Mouse (Mus musculus) ovary, postnatal 10 days (tissue): Measurements from ENCODE around the gene Man1c1.

ENCODE experiments used
- DNase-seq: peaks from one replicate; pipeline ENCODE4 v3.0.0; 2022; ENCODE audit warnings: low spot score

The Man1c1 gene

GRCm38 (mm10) chr4:134579212-134579611, 124.9 kb downstream of the Man1c1 start:
- DNase-seq, result no peak

GRCm38 (mm10) chr4:134578407-134578806, 125.7 kb downstream of the Man1c1 start:
- DNase-seq, result no peak

GRCm38 (mm10) chr4:134577281-134577680, 126.8 kb downstream of the Man1c1 start:
- no peak for DNase-seq

DNA sequence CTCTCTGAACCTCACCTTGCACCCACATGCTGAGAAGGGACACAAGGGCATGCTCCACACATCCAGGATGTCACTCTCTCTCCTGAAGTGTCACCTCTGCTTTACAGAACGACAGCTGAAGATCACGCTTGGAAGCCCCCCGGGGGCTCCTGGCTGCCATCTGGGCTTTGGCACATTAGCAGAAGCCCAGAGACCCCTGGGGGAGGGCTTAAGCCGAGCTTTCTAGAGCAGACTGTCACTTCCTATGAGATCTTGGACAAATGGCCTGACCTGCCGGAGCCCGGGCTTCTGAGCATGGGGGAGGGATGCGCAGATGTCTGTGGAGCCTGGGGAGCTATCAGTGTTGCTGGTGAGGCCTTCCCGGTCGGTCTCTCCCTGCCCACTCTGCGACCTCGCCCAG, 128.6 kb downstream of the Man1c1 start:
- no peak for DNase-seq

DNA sequence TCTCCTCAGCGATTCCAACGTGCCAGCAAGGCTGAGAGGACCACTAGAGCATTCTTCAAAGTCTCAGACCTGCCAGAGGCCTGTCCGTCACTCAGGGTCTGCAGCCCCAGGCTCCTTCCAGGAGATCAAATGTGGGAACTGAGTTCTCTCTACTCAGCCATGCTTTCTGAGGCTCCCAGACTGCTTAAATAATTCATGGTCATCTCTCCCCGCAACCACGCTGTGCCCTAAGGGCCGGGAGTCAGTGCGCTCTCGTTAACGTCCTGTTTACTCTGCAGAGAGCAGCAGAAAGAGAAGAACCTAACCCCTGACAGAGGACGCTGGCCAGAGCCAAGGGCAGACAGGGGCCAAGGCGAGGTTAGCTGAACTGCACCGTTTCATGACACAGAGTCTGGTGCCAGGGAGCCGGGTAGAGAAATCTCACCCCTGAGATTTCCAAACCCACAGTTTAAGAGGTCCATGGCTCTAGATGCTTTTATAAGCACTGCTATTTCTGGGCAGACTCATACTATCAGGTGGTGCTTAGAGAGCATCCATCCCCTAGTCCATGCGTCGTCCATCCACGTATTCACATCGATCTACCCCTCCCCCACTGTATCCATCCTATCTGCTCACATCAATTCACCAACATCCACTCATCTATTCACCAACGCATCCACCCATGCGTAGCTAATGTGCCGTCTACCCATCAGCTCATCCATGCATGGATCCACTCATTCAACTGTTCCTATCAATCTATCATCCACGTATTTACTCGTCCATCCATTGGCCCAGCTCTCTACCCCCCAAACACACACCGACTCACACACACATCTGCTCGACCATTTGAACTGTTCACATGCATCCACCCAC, 131.4 kb downstream of the Man1c1 start:
- DNase-seq, result no peak

DNA sequence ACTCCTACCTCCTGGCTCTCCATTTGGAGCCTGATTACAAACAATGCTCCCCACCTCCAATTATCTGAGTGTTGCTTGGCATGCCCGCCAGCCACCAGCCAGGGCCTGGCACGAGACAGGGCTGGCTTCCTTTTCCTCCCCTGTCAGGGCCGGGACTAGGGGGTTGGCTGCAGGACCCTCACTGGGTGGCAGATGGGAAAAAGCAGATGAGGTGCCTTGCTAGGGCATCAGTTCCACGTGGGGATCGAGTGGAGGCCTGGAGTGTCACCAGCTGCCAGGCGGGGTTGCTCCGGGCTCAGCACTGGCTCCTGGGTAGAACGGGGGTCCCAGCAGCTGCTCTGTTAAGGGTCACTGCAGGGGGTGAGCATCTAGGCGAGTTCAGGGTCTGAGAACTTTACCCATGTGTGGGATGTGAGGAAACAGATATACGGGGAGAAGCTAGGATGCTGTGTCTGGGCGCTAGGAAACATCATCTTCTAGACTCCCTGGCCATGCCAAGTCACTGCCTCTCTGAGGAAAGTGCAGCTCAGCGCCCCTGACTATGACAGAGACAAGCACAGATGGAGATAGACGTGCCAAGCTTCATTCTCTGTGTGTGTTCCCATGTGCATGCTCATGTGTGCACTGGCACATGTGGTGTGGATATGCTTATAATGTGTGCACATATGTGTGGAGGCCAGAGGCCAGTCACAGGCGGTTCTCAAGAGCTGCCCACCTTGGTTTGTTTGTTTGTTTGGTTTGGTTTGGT, 133.2 kb downstream of the Man1c1 start:
- DNase-seq, result no peak

- DNase-seq, result no peak
These were observed 134.3 kb downstream of the Man1c1 start for GRCm38 (mm10) chr4:134569831-134570230.

DNA sequence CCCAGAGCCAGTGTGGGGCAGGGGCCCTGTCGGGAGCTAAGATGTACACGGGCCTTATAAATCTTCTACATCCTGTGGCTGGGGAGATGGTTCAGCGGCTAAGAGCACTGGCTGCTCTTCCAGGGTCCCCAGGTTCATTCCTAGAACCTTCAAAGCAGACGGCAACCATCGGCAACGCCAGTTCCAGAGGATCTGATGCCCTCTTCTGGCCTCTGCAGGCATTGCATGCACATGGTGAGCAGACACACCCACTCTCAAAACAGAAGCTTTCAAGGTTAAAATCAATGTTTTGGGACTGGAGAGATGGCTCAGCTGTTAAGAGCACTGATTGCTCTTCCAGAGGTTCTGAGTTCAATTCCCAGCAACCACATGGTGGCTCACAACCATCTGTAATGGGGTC, 134.9 kb downstream of the Man1c1 start:
- DNase-seq, result no peak

- no peak for DNase-seq
These were observed 136.5 kb downstream of the Man1c1 start for GRCm38 (mm10) chr4:134567377-134568226.

DNA sequence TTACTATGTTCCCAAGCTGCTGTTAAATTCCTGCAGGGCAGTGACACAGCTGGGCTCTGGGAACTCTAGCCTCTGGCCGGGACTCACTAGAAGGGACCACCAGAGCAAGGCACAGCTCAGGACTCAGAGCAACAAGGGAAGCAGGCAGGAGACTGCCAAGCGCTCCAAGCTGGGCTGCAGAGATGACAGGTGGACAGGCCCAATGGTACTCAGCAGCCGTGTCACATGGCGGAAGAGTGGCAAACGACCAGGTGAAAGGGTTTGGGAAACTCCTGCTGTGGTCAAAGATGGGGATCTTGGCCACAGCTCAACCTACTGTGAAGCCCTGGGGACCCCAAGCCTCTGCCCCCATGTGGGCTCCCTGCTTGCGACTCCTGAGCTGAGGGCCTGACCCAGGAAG, 140.0 kb downstream of the Man1c1 start:
- no peak for DNase-seq

GRCm38 (mm10) chr4:134563624-134564023, 140.5 kb downstream of the Man1c1 start:
- no peak for DNase-seq

DNA sequence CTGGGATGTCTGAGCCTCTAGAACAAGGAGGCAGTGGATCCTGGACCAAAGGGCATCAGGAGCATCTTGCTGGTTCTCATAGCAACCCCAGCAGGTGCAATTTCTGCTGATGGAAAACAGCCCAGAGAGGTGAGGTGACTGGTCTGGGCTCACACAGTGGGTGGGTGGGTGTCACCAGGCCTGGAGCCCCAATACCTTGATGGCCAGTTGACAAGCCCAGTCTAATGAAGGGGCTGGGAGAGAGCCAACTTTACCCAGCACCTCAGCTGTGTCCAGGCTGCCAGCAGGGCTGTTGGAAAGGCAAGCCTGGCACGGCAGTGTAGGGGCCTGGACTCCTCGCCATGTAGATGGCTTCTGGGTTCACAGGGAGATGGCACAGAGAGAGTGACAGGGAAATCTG, 142.1 kb downstream of the Man1c1 start:
- DNase-seq, result no peak

GRCm38 (mm10) chr4:134560699-134561098, 143.4 kb downstream of the Man1c1 start:
- DNase-seq, result no peak

GRCm38 (mm10) chr4:134559154-134559553, 144.9 kb downstream of the Man1c1 start:
- DNase-seq, result no peak

- DNase-seq, result no peak
These were observed 145.4 kb downstream of the Man1c1 start for GRCm38 (mm10) chr4:134558570-134559113.

GRCm38 (mm10) chr4:134557626-134558249, 146.4 kb downstream of the Man1c1 start:
- no peak for DNase-seq

DNA sequence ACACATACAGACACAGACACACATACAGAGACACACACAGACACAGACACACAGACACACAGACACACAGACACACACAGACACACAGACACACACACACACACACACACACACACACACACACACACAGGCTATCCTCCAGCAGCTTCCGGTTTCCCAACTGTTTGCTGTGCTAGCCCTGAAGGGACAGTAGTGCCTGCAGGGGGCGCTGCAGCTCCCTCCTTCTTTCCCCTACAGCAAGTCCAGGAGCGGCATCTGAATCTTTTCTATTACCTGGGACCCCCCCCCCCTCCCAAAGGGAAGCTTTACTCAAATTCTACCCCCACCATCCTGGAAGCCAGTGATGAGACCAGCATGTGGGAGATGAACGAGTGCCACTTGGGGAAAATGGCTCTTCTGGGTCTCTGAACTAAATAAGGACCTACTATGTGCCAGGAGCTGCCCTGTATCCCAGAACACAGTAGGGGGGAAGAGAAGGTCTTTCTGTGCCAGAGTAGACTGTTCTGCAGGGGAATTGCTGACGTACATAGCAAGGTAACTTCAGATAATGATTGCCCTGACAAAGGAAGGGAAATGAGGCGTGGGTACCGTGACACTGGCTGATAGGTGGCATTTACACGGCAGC, 148.0 kb downstream of the Man1c1 start:
- DNase-seq, result no peak

GRCm38 (mm10) chr4:134553631-134554030, 150.5 kb downstream of the Man1c1 start:
- DNase-seq, result no peak

DNA sequence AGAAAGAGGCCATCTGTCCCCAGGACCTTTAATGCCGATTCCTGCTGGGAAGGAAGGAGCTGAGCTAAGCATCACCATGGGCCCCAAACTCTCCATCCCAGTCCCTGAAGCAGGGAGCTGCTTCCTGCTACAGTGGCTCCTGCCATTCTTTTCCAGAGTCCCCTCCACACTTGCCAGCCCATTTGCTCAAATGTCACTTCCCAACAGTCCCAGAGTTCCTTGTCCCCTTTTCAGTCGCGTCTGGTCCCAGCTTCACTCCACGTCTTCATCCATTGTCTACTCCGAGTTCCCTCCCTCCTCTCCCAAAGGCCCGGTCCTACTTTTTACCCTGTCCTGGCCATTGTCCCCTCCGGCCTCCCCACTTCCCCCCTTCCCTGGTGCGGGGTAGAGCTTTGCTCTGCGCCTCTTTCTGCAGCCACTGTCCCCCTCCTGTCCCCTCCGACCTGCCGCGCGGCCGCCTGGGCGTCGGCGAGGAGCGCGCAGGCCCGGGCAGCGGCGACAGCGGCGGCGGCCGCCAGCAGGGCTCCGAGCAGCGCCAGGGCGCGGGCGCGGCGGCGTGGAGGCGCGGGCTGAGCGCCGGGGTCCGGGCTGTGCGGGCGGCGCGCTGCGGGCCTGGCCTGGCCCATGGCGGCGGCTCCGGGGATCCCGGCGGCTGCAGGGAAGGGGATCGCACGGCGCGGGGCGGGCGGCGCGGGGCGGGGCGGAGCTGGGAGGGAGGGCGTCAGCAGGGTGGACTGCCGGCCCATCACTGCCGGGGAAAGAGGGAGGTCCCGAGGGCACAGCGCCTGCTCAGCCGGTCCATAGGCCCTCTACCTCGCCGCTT, 152.4 kb downstream of the Man1c1 start, which contains the start of gene Selenon:
TSS of gene Selenon (minus strand) at position 673 of the 823 bp plus-strand sequence.
- no peak for DNase-seq

- no peak for DNase-seq
These were observed 154.2 kb downstream of the Man1c1 start for GRCm38 (mm10) chr4:134549899-134550298.
